Mouse (Mus musculus) adrenal gland, postnatal 25 days (tissue): Measurements from ENCODE around the gene Hspb7. TPM values are rescaled to one million over a fixed set of nuclear protein-coding genes. Genes with fewer than 3 reads are reported as not detected.

ENCODE experiments used
- DNase-seq: peaks from one replicate; pipeline ENCODE4 v3.0.0; 2021; ENCODE audit warnings: mixed read lengths
- total RNA-seq: library from RNA; stranded (reverse); gene quantifications from 2 replicates; pipeline ENCODE4 v1.2.3, GENCODE M21; 2021

Hspb7 gene
- total RNA-seq, 1 experiment from 2014 or later: 0.33 TPM

DNA sequence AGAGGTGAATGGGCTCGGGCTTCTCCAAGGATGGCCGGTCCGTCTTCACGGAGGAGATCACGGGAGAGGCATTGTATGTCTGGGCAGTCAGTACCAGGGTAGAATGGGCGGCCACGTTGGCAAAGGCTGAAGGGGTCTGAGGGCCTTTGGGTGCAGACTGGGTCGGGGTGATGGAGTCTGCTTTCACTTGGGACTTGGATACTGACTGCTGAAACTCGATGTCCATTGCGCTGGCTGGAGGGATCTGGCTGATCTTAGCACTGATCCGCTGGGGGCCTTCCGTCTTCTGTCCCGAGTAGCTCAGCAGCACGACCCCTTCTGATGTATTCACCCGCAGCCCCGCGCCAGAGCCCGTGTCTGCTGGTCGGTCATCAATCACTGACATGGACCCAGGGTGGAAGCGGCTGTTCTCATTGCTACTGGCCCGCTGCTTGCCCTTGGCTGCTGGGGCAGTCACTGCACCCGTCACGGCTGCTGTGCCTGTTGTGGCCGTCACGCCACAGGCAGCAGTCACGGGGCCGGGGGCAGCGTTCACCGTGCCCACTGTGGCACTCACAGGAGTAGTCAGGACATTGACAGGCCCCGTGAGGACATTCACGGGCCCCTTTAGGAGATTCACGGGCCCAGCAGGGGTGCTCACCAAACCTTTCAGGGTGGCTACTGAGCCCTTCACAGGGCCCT is 52.2 kb downstream of the Hspb7 start:
- DNase-seq: no peak

DNA sequence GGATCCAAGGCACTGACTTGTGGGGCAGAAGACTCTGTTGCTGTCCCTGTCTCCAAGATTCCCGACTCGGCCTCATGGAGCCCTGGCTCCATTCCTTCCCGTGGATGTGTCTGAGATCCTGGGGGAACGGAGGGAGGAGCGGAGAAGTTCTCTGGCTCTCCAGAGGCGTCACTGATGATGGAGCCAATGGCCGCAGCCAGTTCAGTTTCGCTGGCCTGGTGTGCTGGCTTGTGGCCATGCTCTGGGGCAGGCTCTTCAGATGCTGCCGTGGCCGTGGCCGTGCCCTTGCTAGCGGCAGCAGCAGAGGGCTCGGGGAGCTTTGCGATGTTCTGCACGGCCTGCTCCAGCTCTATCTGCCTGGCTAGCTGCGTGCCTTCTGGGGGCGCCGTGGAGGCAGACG is 53.9 kb downstream of the Hspb7 start:
- no peak for DNase-seq

Other genes starting within 250 kb of the Hspb7 start
- 1.4 and 1.7 TPM in 2 replicates for gene Rsg1, start 206.8 kb upstream of the Hspb7 start, total RNA-seq
- 32.6 and 44.2 TPM in 2 replicates for gene Arhgef19, start 181.3 kb upstream of the Hspb7 start, total RNA-seq
- 18.7 and 19.3 TPM in 2 replicates for gene Epha2, start 119.5 kb upstream of the Hspb7 start, total RNA-seq
- gene Fam131c, start 52.6 kb upstream of the Hspb7 start, total RNA-seq: 1.8 and 2.1 TPM in 2 replicates
- not detected in 2 replicates for gene Clcnka, start 22.1 kb upstream of the Hspb7 start, total RNA-seq
- not detected in 2 replicates for gene Clcnkb, start 4.8 kb upstream of the Hspb7 start, total RNA-seq
- not detected in 2 replicates for gene Srarp, start 15.3 kb downstream of the Hspb7 start, total RNA-seq
- 18.6 and 19.6 TPM in 2 replicates for gene Zbtb17, start 23.9 kb downstream of the Hspb7 start, total RNA-seq
- 70.0 and 79.4 TPM in 2 replicates for gene Spen, start 117.8 kb downstream of the Hspb7 start, total RNA-seq
- gene Fblim1, start 185.3 kb downstream of the Hspb7 start, total RNA-seq: 9.5 and 12.7 TPM in 2 replicates
- 0.64 and 2.0 TPM in 2 replicates for gene Tmem82, start 197.9 kb downstream of the Hspb7 start, total RNA-seq
- gene Slc25a34, start 203.0 kb downstream of the Hspb7 start, total RNA-seq: 2.7 TPM in 2 replicates
- gene Plekhm2, start 244.1 kb downstream of the Hspb7 start, total RNA-seq: 54.7 and 61.0 TPM in 2 replicates